Mouse (Mus musculus): ENCODE results near the gene Zfx. TPM values are rescaled to one million over a fixed set of nuclear protein-coding genes. Genes with fewer than 3 reads are reported as not detected.

Gene Zfx
- polyA plus RNA-seq, 1 experiment from 2014 or later, result 44.1 TPM

DNA sequence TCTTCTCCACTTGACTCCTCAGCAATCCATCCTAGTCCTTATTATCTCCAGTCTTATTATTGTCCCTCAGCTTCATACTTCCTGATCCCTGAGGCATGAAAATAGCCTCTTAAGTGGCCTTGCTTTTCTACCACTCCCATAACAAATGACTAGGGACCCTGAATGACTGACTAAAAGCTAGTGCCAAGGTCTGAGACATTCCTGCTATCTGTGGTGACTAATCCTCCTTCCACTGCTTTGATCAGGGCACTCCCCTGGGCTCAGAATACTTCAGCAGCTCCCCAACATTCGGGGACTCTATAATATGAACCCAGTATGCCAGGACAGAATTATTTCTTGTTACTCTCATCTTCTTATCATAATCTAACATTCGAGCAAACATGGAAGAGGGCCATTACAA is 17.5 kb downstream of the Zfx start:
- H3K27ac ChIP-seq (ENCODE audit: low read depth, low read length), result no peak overlapping the region
- H3K4me1 ChIP-seq (ENCODE audit: control insufficient read depth, insufficient read depth, low read length), result no peaks in the 10 kb centered on the region
- no peak for ATAC-seq (ENCODE audit: low FRiP score, low TSS enrichment)
- peaks cover 2% of the 10 kb centered on the region; the same call in 1 of the 2 replicates for H3K27me3 ChIP-seq (ENCODE audit: control insufficient read depth, insufficient read depth, low read length)
- H3K36me3 ChIP-seq (ENCODE audit: control insufficient read depth, insufficient read depth, low read length), result no peaks in the 10 kb centered on the region; the same call in 1 of the 2 replicates
- no peak overlapping the region for H3K9ac ChIP-seq (ENCODE audit: low read depth, low read length)
- H3K4me2 ChIP-seq (replicated peaks; ENCODE audit: low read depth, low read length), result no peak overlapping the region
- H3K4me3 ChIP-seq (ENCODE audit: low read length), result no peak overlapping the region
- 67% methylated on average over 2 of the region's 2 CpGs for WGBS
- H3K9me3 ChIP-seq (ENCODE audit: control insufficient read depth, low read length), result no peaks in the 10 kb centered on the region

DNA sequence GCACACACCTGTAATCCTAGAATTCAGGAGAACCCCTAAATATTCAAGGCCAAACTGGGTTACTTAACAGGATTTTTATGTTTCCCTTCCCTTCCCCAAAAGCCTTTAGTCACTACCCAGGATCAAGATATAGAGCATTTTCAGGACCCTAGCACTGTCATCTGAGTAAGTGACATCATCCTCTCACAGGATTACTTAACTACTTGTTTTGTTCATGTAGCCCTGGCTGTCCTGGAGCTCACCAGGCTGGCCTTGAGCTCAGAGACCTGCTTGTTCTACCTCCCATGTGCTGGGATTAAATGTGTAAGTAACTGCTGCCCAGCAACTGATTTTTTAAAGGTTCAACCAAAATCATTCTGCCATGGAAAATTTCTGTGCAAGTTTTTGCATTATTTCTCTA is 20.6 kb downstream of the Zfx start:
- Histone ChIP-seq H3K4me1 (ENCODE audit: control insufficient read depth, insufficient read depth, low read length) (no peaks in the 10 kb centered on the region), H3K36me3 (ENCODE audit: control insufficient read depth, insufficient read depth, low read length) (peaks cover 3% of the 10 kb centered on the region; the same call in 1 of the 2 replicates), H3K4me3 (ENCODE audit: low read length) (no peak overlapping the region), H3K9me3 (ENCODE audit: control insufficient read depth, low read length) (no peaks in the 10 kb centered on the region), H3K4me2 (replicated peaks; ENCODE audit: low read depth, low read length) (no peak overlapping the region), H3K27ac (ENCODE audit: low read depth, low read length) (no peak overlapping the region), H3K9ac (ENCODE audit: low read depth, low read length) (no peak overlapping the region), H3K27me3 (ENCODE audit: control insufficient read depth, insufficient read depth, low read length) (peaks cover 2% of the 10 kb centered on the region; the same call in 1 of the 2 replicates)
- no peak for ATAC-seq (ENCODE audit: low FRiP score, low TSS enrichment)

DNA sequence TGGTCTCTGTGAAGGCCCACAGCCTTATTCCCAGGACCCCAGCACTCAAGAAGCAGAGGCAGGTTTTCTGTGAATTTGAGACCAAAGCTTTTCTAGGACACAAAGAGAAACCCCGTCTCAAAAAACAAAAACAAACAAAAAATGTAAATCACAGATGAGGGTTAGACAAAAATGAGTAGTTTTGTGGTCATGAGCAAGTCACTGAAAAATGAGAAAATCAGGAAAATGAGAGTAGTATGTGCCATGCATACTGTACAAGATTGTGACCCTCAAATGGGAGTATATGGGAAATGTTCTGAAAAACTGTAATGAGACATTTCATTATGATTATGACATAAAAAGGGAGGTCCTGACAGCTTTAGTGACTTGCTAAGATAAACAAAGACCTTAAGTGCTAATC is 22.9 kb downstream of the Zfx start:
- no peak for ATAC-seq (ENCODE audit: low FRiP score, low TSS enrichment)
- Histone ChIP-seq H3K36me3 (ENCODE audit: control insufficient read depth, insufficient read depth, low read length) (peaks cover 8% of the 10 kb centered on the region; the same call in 1 of the 2 replicates), H3K9ac (ENCODE audit: low read depth, low read length) (no peak overlapping the region), H3K4me1 (ENCODE audit: control insufficient read depth, insufficient read depth, low read length) (no peaks in the 10 kb centered on the region), H3K4me3 (ENCODE audit: low read length) (no peak overlapping the region), H3K4me2 (replicated peaks; ENCODE audit: low read depth, low read length) (no peak overlapping the region), H3K9me3 (ENCODE audit: control insufficient read depth, low read length) (no peaks in the 10 kb centered on the region), H3K27ac (ENCODE audit: low read depth, low read length) (no peak overlapping the region), H3K27me3 (ENCODE audit: control insufficient read depth, insufficient read depth, low read length) (peaks cover 3% of the 10 kb centered on the region; the same call in 1 of the 2 replicates)
- WGBS, result 88% methylated on average over 1 of the region's 1 CpGs

DNA sequence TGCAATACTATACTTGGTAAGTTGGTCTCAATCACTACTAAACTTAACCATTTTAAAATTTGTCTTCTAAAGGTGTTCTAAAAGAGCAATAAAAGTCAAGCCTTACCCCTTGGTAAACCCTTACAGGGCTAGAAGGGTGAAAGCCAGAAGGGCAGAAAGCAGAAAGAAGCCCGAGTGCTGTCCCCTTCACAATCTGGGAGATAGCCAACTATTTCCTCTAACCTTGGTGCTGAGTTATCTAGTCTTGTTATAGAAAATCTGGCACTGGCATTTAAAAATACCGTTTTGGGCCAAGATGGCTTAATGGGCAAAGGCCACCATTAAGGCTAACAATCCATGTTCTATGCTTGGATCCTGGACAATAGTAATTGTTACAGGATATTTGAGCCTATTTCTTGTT is 32.5 kb downstream of the Zfx start:
- no peak overlapping the region for H3K9ac ChIP-seq (ENCODE audit: low read depth, low read length)
- WGBS, result 73% methylated on average over 2 of the region's 2 CpGs
- H3K27me3 ChIP-seq (ENCODE audit: control insufficient read depth, insufficient read depth, low read length), result no peaks in the 10 kb centered on the region
- no peak for ATAC-seq (ENCODE audit: low FRiP score, low TSS enrichment)
- no peaks in the 10 kb centered on the region for H3K9me3 ChIP-seq (ENCODE audit: control insufficient read depth, low read length)
- no peak overlapping the region for H3K4me3 ChIP-seq (ENCODE audit: low read length)
- no peaks in the 10 kb centered on the region; the same call in 1 of the 2 replicates for H3K36me3 ChIP-seq (ENCODE audit: control insufficient read depth, insufficient read depth, low read length)
- no peak overlapping the region for H3K4me2 ChIP-seq (replicated peaks; ENCODE audit: low read depth, low read length)
- no peaks in the 10 kb centered on the region for H3K4me1 ChIP-seq (ENCODE audit: control insufficient read depth, insufficient read depth, low read length)
- no peak overlapping the region for H3K27ac ChIP-seq (ENCODE audit: low read depth, low read length)

DNA sequence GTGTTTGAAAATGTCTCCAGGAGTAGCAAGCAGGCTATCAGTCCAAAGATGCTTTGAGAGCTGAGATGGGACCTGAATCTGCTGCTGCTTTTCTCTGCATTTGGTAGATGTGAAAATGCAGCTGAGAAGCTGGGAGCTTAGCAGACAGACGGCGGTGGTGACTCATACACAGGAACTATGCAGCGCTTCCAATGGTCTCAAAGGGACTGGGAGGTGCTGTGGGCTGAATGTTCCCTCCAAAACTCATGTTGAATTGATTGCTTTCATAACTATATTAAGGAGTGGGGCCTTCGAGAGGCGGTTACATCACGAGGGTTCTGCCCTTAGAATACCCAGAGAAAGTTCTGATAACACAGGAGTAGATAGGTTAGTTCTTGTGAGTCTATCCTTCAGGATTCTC is 62.3 kb downstream of the Zfx start:
- 67% methylated on average over 6 of the region's 6 CpGs for WGBS
- no peaks in the 10 kb centered on the region for H3K36me3 ChIP-seq (ENCODE audit: control insufficient read depth, insufficient read depth, low read length)
- no peak overlapping the region for H3K4me2 ChIP-seq (replicated peaks; ENCODE audit: low read depth, low read length)
- H3K9me3 ChIP-seq (ENCODE audit: control insufficient read depth, low read length), result no peaks in the 10 kb centered on the region
- H3K27ac ChIP-seq (ENCODE audit: low read depth, low read length), result no peak overlapping the region
- H3K9ac ChIP-seq (ENCODE audit: low read depth, low read length), result no peak overlapping the region
- no peaks in the 10 kb centered on the region for H3K4me1 ChIP-seq (ENCODE audit: control insufficient read depth, insufficient read depth, low read length)
- ATAC-seq (ENCODE audit: low FRiP score, low TSS enrichment), result no peak
- no peaks in the 10 kb centered on the region; the same call in 1 of the 2 replicates for H3K27me3 ChIP-seq (ENCODE audit: control insufficient read depth, insufficient read depth, low read length)
- no peak overlapping the region for H3K4me3 ChIP-seq (ENCODE audit: low read length)

DNA sequence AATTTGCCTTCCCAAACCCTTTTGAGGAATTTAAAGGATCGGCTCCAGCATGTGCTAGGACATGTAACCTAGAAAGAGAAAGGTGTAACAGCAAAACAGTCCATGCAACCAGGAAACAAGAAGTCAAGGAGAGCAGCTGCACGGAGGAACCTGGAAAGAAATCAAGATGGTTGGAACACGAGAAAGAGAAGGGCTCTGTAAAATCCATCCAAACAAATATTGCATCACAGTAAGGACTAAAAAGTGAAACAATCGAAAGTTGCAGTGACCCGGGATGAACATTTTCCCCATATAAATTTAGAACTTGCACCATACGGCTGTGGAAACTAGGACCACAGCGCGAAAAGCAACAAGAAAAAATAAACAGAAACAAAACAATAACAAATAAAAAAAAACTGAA is 62.8 kb downstream of the Zfx start:
- Histone ChIP-seq H3K9ac (ENCODE audit: low read depth, low read length) (no peak overlapping the region), H3K27ac (ENCODE audit: low read depth, low read length) (no peak overlapping the region), H3K4me2 (replicated peaks; ENCODE audit: low read depth, low read length) (no peak overlapping the region), H3K27me3 (ENCODE audit: control insufficient read depth, insufficient read depth, low read length) (no peaks in the 10 kb centered on the region; the same call in 1 of the 2 replicates), H3K4me3 (ENCODE audit: low read length) (no peak overlapping the region), H3K9me3 (ENCODE audit: control insufficient read depth, low read length) (no peaks in the 10 kb centered on the region), H3K4me1 (ENCODE audit: control insufficient read depth, insufficient read depth, low read length) (no peaks in the 10 kb centered on the region), H3K36me3 (ENCODE audit: control insufficient read depth, insufficient read depth, low read length) (no peaks in the 10 kb centered on the region)
- WGBS, result 78% methylated on average over 8 of the region's 8 CpGs
- ATAC-seq (ENCODE audit: low FRiP score, low TSS enrichment), result no peak

DNA sequence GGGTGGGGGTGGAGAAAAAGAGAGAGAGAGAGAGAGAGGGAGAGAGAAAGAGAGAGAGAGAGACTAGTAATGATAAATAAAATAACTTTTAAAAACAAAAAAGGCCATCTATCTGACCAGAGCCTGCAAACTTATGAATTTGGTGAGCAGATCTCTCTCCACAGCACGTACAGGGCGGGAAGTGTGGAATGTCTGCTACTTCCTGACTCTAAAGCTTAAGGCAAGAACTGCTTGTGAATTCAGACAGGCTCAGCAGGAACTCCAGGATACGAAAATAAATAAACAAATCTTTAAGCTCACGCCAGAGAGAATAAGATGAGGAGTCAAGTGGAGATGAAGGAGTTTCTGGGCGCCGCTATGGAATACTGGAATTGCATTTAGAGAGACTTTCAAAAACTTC is 64.8 kb downstream of the Zfx start:
- no peaks in the 10 kb centered on the region for H3K9me3 ChIP-seq (ENCODE audit: control insufficient read depth, low read length)
- H3K9ac ChIP-seq (ENCODE audit: low read depth, low read length), result no peak overlapping the region
- H3K27ac ChIP-seq (ENCODE audit: low read depth, low read length), result no peak overlapping the region; the same call in 1 of the 2 replicates
- H3K4me1 ChIP-seq (ENCODE audit: control insufficient read depth, insufficient read depth, low read length), result no peaks in the 10 kb centered on the region
- no peak overlapping the region for H3K4me2 ChIP-seq (replicated peaks; ENCODE audit: low read depth, low read length)
- H3K27me3 ChIP-seq (ENCODE audit: control insufficient read depth, insufficient read depth, low read length), result no peaks in the 10 kb centered on the region; the same call in 1 of the 2 replicates
- no peak overlapping the region for H3K4me3 ChIP-seq (ENCODE audit: low read length)
- ATAC-seq (ENCODE audit: low FRiP score, low TSS enrichment), result no peak
- no peaks in the 10 kb centered on the region for H3K36me3 ChIP-seq (ENCODE audit: control insufficient read depth, insufficient read depth, low read length)
- WGBS, result 48% methylated on average over 6 of the region's 6 CpGs

DNA sequence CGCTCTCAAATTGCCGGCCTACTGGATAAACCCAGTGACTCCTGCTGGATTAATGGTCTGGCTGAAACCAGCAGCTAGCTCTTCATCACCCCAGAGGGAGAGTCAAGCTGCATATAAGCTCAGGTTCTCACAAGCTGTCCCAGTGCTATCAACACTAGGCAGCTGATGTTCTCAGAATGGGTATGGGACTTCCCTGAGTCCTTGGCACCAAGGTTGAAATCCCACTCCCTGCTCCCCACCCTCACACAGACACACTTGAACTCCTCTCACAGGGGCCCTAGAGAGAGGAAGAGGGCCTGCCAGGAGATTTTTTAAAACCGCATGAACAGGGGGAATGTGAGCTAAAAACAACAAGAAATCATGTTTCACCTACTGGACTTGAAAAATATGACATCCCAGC is 74.5 kb downstream of the Zfx start:
- ATAC-seq (ENCODE audit: low FRiP score, low TSS enrichment), result no peak
- H3K4me1 ChIP-seq (ENCODE audit: control insufficient read depth, insufficient read depth, low read length), result no peaks in the 10 kb centered on the region
- WGBS, result 66% methylated on average over 3 of the region's 3 CpGs
- H3K9me3 ChIP-seq (ENCODE audit: control insufficient read depth, low read length), result no peaks in the 10 kb centered on the region
- no peaks in the 10 kb centered on the region; the same call in 1 of the 2 replicates for H3K27me3 ChIP-seq (ENCODE audit: control insufficient read depth, insufficient read depth, low read length)
- no peak overlapping the region for H3K9ac ChIP-seq (ENCODE audit: low read depth, low read length)
- H3K4me2 ChIP-seq (replicated peaks; ENCODE audit: low read depth, low read length), result no peak overlapping the region
- no peaks in the 10 kb centered on the region for H3K36me3 ChIP-seq (ENCODE audit: control insufficient read depth, insufficient read depth, low read length)
- H3K4me3 ChIP-seq (ENCODE audit: low read length), result no peak overlapping the region
- no peak overlapping the region for H3K27ac ChIP-seq (ENCODE audit: low read depth, low read length)

DNA sequence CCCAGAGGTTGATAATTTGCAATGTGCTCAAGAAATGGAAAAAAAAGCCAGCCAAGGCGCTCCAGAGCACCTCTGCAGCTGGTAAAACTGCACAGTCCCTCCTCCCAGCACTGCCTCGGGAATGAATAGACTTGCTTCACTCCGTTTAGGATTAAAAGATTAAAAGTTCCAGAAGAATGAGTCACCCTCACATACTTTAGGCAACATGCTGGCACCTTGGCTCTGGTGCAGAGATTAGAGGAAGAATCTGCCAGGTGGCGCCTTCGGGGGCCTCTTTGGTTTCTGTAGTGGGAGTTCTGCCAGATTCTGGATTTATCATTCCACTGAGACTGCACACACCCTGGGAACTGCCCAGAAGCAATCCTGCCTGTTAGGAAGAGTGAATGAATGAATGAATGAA is 75.5 kb downstream of the Zfx start:
- 63% methylated on average over 5 of the region's 5 CpGs for WGBS

More for the DNA sequence above, 75.5 kb downstream of the Zfx start:
- Histone ChIP-seq H3K36me3 (ENCODE audit: control insufficient read depth, insufficient read depth, low read length) (no peaks in the 10 kb centered on the region), H3K9me3 (ENCODE audit: control insufficient read depth, low read length) (no peaks in the 10 kb centered on the region), H3K9ac (ENCODE audit: low read depth, low read length) (no peak overlapping the region), H3K4me3 (ENCODE audit: low read length) (no peak overlapping the region), H3K4me1 (ENCODE audit: control insufficient read depth, insufficient read depth, low read length) (no peaks in the 10 kb centered on the region), H3K4me2 (replicated peaks; ENCODE audit: low read depth, low read length) (no peak overlapping the region), H3K27me3 (ENCODE audit: control insufficient read depth, insufficient read depth, low read length) (no peaks in the 10 kb centered on the region; the same call in 1 of the 2 replicates), H3K27ac (ENCODE audit: low read depth, low read length) (no peak overlapping the region)
- no peak for ATAC-seq (ENCODE audit: low FRiP score, low TSS enrichment)

Data from kidney, embryonic 14.5 days (tissue).